Mouse (Mus musculus) adrenal gland, postnatal 4 days (tissue): ENCODE measurements at regions not wholly inside any gene's neighbourhood (a gene's known extent, or its start where the extent isn't known, plus 50 kb on each side); places are given as distances from the start of the nearest gene placed in this dataset.
A peak's percentile ranks its signal among the peaks of the same experiment; 100 is the strongest.
"Not testable (repeated sequence)": the region's sequence is repeated elsewhere in the genome, so short reads cannot be mapped to it uniquely, and the experiment has no call there.

ENCODE experiments used
- DNase-seq, 2 experiments: peaks; one replicate each; pipeline ENCODE4 v3.0.0; 2021 to 2022; ENCODE audit warnings: low spot score in 2 of 2, mixed read lengths in 2 of 2

- DNase-seq: no peak
Measured at GRCm38 (mm10) chr8:15670722-15671121, 624.8 kb upstream of the BB014433 start.

GRCm38 (mm10) chr8:15670298-15670697 lies 624.4 kb upstream of the BB014433 start:
- DNase-seq: no peak

GRCm38 (mm10) chr8:15669515-15669914 lies 623.6 kb upstream of the BB014433 start:
- no peak for DNase-seq

GRCm38 (mm10) chr8:15660602-15661001 lies 614.7 kb upstream of the BB014433 start:
- no peak for DNase-seq

- DNase-seq: no peak
Measured at GRCm38 (mm10) chr8:15634769-15635366, 589.0 kb upstream of the BB014433 start.

GRCm38 (mm10) chr8:15628584-15628983 lies 582.7 kb upstream of the BB014433 start:
- no peak for DNase-seq

GRCm38 (mm10) chr8:15623602-15624392 lies 577.9 kb upstream of the BB014433 start:
- not testable (repeated sequence) for DNase-seq

- DNase-seq: no peak
Measured at GRCm38 (mm10) chr8:15610217-15610616, 564.3 kb upstream of the BB014433 start.

GRCm38 (mm10) chr8:15607598-15608215 lies 561.8 kb upstream of the BB014433 start:
- DNase-seq: no peak

GRCm38 (mm10) chr8:15601531-15601930 lies 555.7 kb upstream of the BB014433 start:
- no peak for DNase-seq

GRCm38 (mm10) chr8:15593106-15593505 lies 547.2 kb upstream of the BB014433 start:
- no peak for DNase-seq

GRCm38 (mm10) chr8:15583782-15584181 lies 537.9 kb upstream of the BB014433 start:
- no peak for DNase-seq

GRCm38 (mm10) chr8:15570091-15570490 lies 524.2 kb upstream of the BB014433 start:
- no peak for DNase-seq

- DNase-seq: no peak
Measured at GRCm38 (mm10) chr8:15567742-15568141, 521.9 kb upstream of the BB014433 start.

- DNase-seq: no peak
Measured at GRCm38 (mm10) chr8:15562310-15563296, 516.7 kb upstream of the BB014433 start.

GRCm38 (mm10) chr8:15532027-15532426 lies 486.1 kb upstream of the BB014433 start:
- DNase-seq: no peak

GRCm38 (mm10) chr8:15525461-15525860 lies 479.6 kb upstream of the BB014433 start:
- no peak for DNase-seq

GRCm38 (mm10) chr8:15519896-15520295 lies 474.0 kb upstream of the BB014433 start:
- DNase-seq: peak in 1 of 2 experiments; percentile 45

- DNase-seq: no peak
Measured at GRCm38 (mm10) chr8:15500973-15501372, 455.1 kb upstream of the BB014433 start.

- no peak for DNase-seq
Measured at GRCm38 (mm10) chr8:15497566-15497965, 451.7 kb upstream of the BB014433 start.

- no peak for DNase-seq
Measured at GRCm38 (mm10) chr8:15496248-15496647, 450.4 kb upstream of the BB014433 start.
